Mouse (Mus musculus) kidney, embryonic 14.5 days (tissue): Measurements from ENCODE around the gene Pnldc1. TPM values are rescaled to one million over a fixed set of nuclear protein-coding genes. Genes with fewer than 3 reads are reported as not detected.
"Not testable (repeated sequence)": the region's sequence is repeated elsewhere in the genome, so short reads cannot be mapped to it uniquely, and the experiment has no call there.

ENCODE experiments used
- ATAC-seq: fragments of 200-750 bp; cut with Nextera tagmentation; 2 replicates; pipeline ENCODE4 v1.8.0; 2017; ENCODE audit warnings: moderate number of reproducible peaks, mild to moderate bottlenecking, moderate TSS enrichment, moderate library complexity; ENCODE audit not compliant: low FRiP score, low TSS enrichment
- H3K27ac ChIP-seq: fragments of 300-500 bp; sonication (generic); 2 replicates; pipeline ENCODE4 v1.5.1; 2014; ENCODE audit warnings: low read depth, mild to moderate bottlenecking, low read length, moderate library complexity, mixed read lengths
- H3K27me3 ChIP-seq: fragments of 300-500 bp; sonication (generic); 2 replicates; pipeline ENCODE4 v1.6.1; 2014; ENCODE audit warnings: mild to moderate bottlenecking, low read length; ENCODE audit not compliant: control insufficient read depth, insufficient read depth
- H3K36me3 ChIP-seq: fragments of 300-500 bp; sonication (generic); 2 replicates; pipeline ENCODE4 v1.6.1; 2014; ENCODE audit warnings: low read length, mixed read lengths; ENCODE audit not compliant: control insufficient read depth, insufficient read depth
- H3K4me1 ChIP-seq: fragments of 300-500 bp; sonication (generic); 2 replicates; pipeline ENCODE4 v1.6.1; 2014; ENCODE audit warnings: low read length, mixed read lengths; ENCODE audit not compliant: control insufficient read depth, insufficient read depth
- H3K4me2 ChIP-seq: fragments of 300-500 bp; sonication (generic); replicated peaks from 2 replicates; pipeline ENCODE4 v1.6.1; 2014; ENCODE audit warnings: low read depth, mild to moderate bottlenecking, low read length
- H3K4me3 ChIP-seq: fragments of 300-500 bp; sonication (generic); 2 replicates; pipeline ENCODE4 v1.5.1; 2014; ENCODE audit warnings: mild to moderate bottlenecking, low read length
- H3K9ac ChIP-seq: fragments of 300-500 bp; sonication (generic); 2 replicates; pipeline ENCODE4 v1.6.1; 2014; ENCODE audit warnings: low read depth, mild to moderate bottlenecking, low read length, moderate library complexity
- H3K9me3 ChIP-seq: fragments of 300-500 bp; sonication (generic); 2 replicates; pipeline ENCODE4 v1.6.1; 2016; ENCODE audit warnings: low read length; ENCODE audit not compliant: control insufficient read depth
- WGBS: fragments of 180-500 bp; shearing (Covaris S2); extraction: QIAGEN DNeasy Blood & Tissue Kit; methylation state at CpG from one replicate; pipeline ENCODE4 v1.1.7; 2014; 5-methylcytosine and 5-hydroxymethylcytosine counted together
- polyA plus RNA-seq: library from polyadenylated mRNA; unstranded; fragments of >200 nt; fragmentation: Nextera tagmentation; extraction: Ambion mirVana; gene quantifications from 2 replicates; pipeline ENCODE4 v1.2.1, GENCODE M21; 2014

Gene Pnldc1
- polyA plus RNA-seq, 1 experiment from 2014 or later, result 1.7 TPM

GRCm38 (mm10) chr17:12938077-12938476, 28.0 kb upstream of the Pnldc1 start:
- no peaks in the 10 kb centered on the region for H3K4me1 ChIP-seq
- H3K4me3 ChIP-seq, result no peak overlapping the region
- no peak overlapping the region for H3K4me2 ChIP-seq
- no peaks in the 10 kb centered on the region for H3K9me3 ChIP-seq
- 67% methylated on average over 2 of the region's 2 CpGs for WGBS
- H3K27me3 ChIP-seq, result no peaks in the 10 kb centered on the region
- ATAC-seq, result no peak
- no peak overlapping the region for H3K9ac ChIP-seq
- H3K27ac ChIP-seq, result no peak overlapping the region
- H3K36me3 ChIP-seq, result peaks cover 7% of the 10 kb centered on the region; the same call in 1 of the 2 replicates

DNA sequence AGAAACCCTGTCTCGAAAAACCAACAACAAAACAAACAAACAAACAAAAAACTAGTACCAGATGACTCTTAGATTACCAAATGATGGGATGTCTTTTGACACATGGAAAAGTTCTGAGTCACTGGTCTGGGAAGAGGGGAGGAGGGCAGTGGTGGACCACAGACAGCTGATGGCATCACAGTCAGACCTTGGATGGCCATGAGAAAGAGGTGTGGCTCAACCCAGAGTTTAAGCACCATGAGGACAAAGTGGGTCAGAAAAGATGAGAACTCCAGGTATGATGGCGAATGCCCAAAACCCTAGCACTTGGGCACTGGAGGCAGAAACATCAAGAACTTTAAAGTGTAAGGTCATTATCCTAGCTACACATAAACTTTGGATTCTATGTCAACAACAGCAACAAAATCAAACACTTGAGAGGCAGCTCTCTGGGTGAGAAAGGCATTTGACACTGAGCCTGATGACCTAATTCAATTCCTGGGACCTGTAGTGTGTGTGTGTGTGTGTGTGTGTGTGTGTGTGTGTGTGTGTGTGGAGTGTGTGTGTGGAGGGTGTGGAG, 27.5 kb upstream of the Pnldc1 start:
- 87% methylated on average over 2 of the region's 2 CpGs for WGBS
- no peaks in the 10 kb centered on the region for H3K9me3 ChIP-seq
- H3K4me2 ChIP-seq, result no peak overlapping the region
- H3K9ac ChIP-seq, result no peak overlapping the region
- H3K4me1 ChIP-seq, result no peaks in the 10 kb centered on the region
- no peak overlapping the region for H3K4me3 ChIP-seq
- H3K27ac ChIP-seq, result no peak overlapping the region
- no peaks in the 10 kb centered on the region for H3K27me3 ChIP-seq
- ATAC-seq, result no peak
- H3K36me3 ChIP-seq, result peaks cover 2% of the 10 kb centered on the region; the same call in 1 of the 2 replicates

DNA sequence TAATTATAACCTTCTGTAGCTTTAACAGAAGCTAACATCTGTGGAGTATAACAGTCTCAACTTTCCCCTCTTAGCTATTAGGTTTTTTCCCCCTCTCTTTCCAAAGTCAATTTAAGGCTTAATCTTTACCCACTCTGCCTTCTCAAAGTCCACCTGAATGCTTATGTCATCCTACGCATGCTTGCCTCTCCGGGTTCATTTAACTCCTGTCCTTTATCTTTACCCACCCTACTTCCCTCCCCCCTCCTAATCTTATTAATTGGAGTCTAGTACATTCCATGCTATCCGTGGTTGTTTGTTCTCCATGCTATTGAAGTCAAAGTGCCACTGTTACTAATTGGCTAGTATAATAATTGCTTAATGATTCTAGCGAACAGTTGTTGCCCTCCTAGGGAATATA, 25.7 kb upstream of the Pnldc1 start:
- no peaks in the 10 kb centered on the region for H3K36me3 ChIP-seq
- no peaks in the 10 kb centered on the region for H3K9me3 ChIP-seq
- no peak overlapping the region for H3K4me3 ChIP-seq
- no peak overlapping the region for H3K27ac ChIP-seq
- no peak overlapping the region for H3K9ac ChIP-seq
- ATAC-seq, result no peak
- H3K4me2 ChIP-seq, result no peak overlapping the region
- no peaks in the 10 kb centered on the region for H3K27me3 ChIP-seq
- WGBS, result 51% methylated on average over 4 of the region's 4 CpGs
- no peaks in the 10 kb centered on the region for H3K4me1 ChIP-seq

DNA sequence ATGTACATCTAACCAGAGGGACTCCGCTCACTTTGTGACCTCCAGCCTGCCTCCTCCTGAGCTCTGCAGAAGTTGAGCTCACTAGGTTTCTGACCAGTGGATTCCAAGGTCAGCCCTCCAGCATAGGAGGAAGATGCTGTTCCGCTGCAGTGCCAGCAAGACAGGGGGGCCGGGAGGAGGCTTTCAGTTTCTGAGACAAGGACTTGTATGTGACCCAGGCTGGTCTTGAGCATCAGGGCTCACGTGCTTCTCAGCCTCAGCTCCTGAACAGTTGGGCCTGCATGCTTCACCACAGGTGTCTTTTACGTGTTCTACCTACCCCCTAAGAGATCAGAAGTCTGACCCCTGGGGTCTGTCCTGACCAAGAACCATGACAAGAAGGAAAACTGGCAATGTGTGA, 21.5 kb upstream of the Pnldc1 start:
- 85% methylated on average over 5 of the region's 5 CpGs for WGBS
- H3K9me3 ChIP-seq, H3K36me3 ChIP-seq, H3K4me3 ChIP-seq, H3K4me1 ChIP-seq, H3K27ac ChIP-seq, H3K27me3 ChIP-seq, ATAC-seq, H3K4me2 ChIP-seq, H3K9ac ChIP-seq: not testable (repeated sequence)

- no peak overlapping the region for H3K4me2 ChIP-seq
- H3K36me3 ChIP-seq, result peaks cover 57% of the 10 kb centered on the region
- 83% methylated on average over 8 of the region's 8 CpGs for WGBS
- no peak overlapping the region for H3K4me3 ChIP-seq
- H3K4me1 ChIP-seq, result no peaks in the 10 kb centered on the region
- no peak overlapping the region for H3K9ac ChIP-seq
- no peak overlapping the region for H3K27ac ChIP-seq
- no peaks in the 10 kb centered on the region for H3K9me3 ChIP-seq
- H3K27me3 ChIP-seq, result no peaks in the 10 kb centered on the region
- ATAC-seq, result no peak
These were observed 15.7 kb upstream of the Pnldc1 start for GRCm38 (mm10) chr17:12925703-12926180.

DNA sequence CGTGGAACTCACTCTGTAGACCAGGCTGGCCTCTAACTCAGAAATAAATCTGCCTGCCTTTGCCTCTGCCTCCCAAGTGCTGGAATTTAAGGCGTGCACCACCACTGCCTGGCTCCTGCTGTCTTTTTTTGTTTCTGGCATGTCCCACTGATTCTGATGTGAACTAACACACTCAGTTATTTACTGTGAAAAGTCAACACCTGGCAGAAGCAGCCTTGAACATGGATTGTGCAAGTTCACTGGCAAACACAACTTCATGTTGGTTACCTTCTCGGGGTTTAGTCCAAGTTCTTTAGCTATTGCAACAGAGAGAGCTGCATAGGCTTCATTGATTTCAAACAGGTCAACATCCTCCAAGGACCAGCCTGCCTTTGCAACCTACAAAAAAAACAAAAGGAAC, 15.0 kb upstream of the Pnldc1 start:
- no peak overlapping the region for H3K4me3 ChIP-seq
- no peaks in the 10 kb centered on the region for H3K4me1 ChIP-seq
- H3K4me2 ChIP-seq, result no peak overlapping the region
- WGBS, result 88% methylated on average over 3 of the region's 3 CpGs
- H3K36me3 ChIP-seq, result peaks cover 64% of the 10 kb centered on the region
- no peaks in the 10 kb centered on the region for H3K27me3 ChIP-seq
- H3K9me3 ChIP-seq, result no peaks in the 10 kb centered on the region
- no peak overlapping the region for H3K27ac ChIP-seq
- no peak for ATAC-seq
- H3K9ac ChIP-seq, result no peak overlapping the region

- Histone ChIP-seq H3K4me3 (no peak overlapping the region), H3K9ac (no peak overlapping the region), H3K4me1 (no peaks in the 10 kb centered on the region), H3K9me3 (no peaks in the 10 kb centered on the region), H3K27ac (no peak overlapping the region), H3K36me3 (peaks cover 73% of the 10 kb centered on the region), H3K4me2 (no peak overlapping the region), H3K27me3 (no peaks in the 10 kb centered on the region)
- no peak for ATAC-seq
- WGBS, result 89% methylated on average over 1 of the region's 1 CpGs
These were observed 11.0 kb upstream of the Pnldc1 start for GRCm38 (mm10) chr17:12921073-12921472.

DNA sequence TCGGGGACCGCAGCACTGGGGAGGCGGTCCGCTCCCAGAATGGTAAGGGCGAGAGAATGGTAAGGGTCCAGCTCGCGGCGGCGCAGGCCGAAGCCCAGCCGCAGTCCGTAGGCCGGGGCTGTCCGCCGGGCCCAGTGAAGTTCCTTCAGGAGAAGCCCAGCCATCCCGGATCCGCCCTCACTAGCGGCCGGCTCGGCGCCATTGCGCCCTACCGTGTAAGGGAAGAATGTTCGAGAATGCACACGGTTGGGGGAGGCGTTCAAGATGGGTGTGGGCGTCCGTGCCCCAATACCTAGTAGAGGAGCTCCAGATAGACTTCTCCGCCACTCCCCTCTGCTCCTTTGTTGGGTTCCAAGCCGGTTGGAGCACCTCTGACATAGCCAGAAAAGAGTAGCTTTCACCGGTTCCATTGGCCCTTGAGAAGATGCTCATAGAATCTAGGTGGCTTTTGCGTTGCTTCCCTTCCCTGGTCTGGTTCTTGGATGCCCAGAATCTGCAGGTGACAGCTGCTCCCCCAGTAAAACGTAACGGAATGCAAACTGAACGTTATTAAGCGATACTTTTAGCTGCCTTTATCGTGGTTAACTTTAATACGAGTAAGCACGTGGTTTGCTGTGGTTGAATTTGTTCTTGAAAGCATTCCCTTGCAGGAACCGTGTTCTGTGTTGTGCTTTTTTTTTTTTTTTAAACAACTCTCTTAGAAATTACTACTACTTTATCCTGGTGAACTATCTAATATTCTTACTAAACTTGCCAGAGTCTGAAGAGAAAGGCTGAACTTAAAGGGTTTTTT, 6.8 kb upstream of the Pnldc1 start:
- under 1% methylated on average over 40 of the region's 40 CpGs for WGBS
- Histone ChIP-seq H3K27me3 (no peaks in the 10 kb centered on the region), H3K4me1 (peaks cover 5% of the 10 kb centered on the region; the same call in 1 of the 2 replicates), H3K9me3 (no peaks in the 10 kb centered on the region), H3K4me2 (peak overlapping the region; percentile 47), H3K27ac (peak overlapping the region; percentile 94), H3K36me3 (peaks cover 57% of the 10 kb centered on the region), H3K4me3 (peak overlapping the region; percentile 95), H3K9ac (peak overlapping the region; percentile 99)
- ATAC-seq, result peak; percentile 64

- Histone ChIP-seq H3K4me3 (peak within 1 kb of the TSS; percentile 95), H3K27ac (peak within 1 kb of the TSS; percentile 94), H3K4me2 (peak within 1 kb of the TSS; percentile 79), H3K4me1 (peaks cover 5% of the 10 kb centered on the region; the same call in 1 of the 2 replicates), H3K27me3 (no peaks in the 10 kb centered on the region), H3K9me3 (no peaks in the 10 kb centered on the region), H3K36me3 (peaks cover 57% of the 10 kb centered on the region), H3K9ac (peak within 1 kb of the TSS; percentile 99)
- peak; percentile 99 for ATAC-seq
- under 1% methylated on average over 55 of the region's 56 CpGs for WGBS
These were observed 6.0 kb upstream of the Pnldc1 start, which contains the start of gene Mrpl18 for GRCm38 (mm10) chr17:12915881-12916583. TSS of gene Mrpl18 (minus strand) at chr17:12916345.
